Mouse (Mus musculus) cortical plate, adult 2 months (tissue): ENCODE results near the gene Prelp.

Source experiments
- CTCF ChIP-seq: fragments of 200-500 bp; IDR thresholded peaks from 2 replicates; pipeline ENCODE4 v1.5.1; 2011; ENCODE audit warnings: mild to moderate bottlenecking, control low read depth, low read length; ENCODE audit not compliant: insufficient read depth; ENCODE audit errors: extremely low read depth
- POLR2A ChIP-seq: fragments of 200-500 bp; IDR thresholded peaks from 2 replicates; pipeline ENCODE4 v1.6.1; 2011; ENCODE audit warnings: mild to moderate bottlenecking, low read length, control low read depth; ENCODE audit not compliant: insufficient read depth; ENCODE audit errors: extremely low read depth

DNA sequence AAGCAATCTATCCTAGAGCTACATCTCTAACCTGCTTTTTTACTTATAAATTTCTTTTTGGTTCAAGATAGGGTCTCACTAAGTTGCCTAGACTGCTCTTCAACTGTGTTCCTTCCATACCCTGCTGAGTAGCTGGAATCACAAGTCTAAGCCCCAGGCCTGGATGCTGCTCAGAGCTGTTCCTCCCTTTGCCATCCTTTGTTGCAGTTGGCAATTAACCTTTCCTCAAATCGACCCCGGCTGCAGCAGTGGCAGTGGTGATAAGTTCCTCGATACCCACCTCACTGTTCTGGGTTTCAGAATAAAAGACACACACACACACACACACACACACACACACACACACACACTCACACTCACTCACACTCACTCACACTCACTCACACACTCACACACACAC is 4.0 kb upstream of the Prelp start:
- no peak for TF ChIP-seq CTCF
- TF ChIP-seq POLR2A, result no peak
